Mouse (Mus musculus) subcutaneous adipose tissue, adult 2 months (tissue): ENCODE measurements around the gene Fam19a3. TPM values are rescaled to one million over a fixed set of nuclear protein-coding genes. Genes with fewer than 3 reads are reported as not detected.

ENCODE experiments used
- polyA plus RNA-seq: library from polyadenylated mRNA; depleted of rRNA; stranded (reverse); fragments of >200 nt; gene quantifications from 2 replicates; pipeline ENCODE4 v1.2.3, GENCODE M21; 2012; ENCODE audit warnings: low replicate concordance; rRNA removed

Gene Fam19a3
- 0.55 and 0.72 TPM in 2 replicates for polyA plus RNA-seq

GRCm38 (mm10) chr3:104781471-104781903 is at the start of gene Fam19a3:
Gene Fam19a3, minus strand, starts transcription at chr3:104781840.

GRCm38 (mm10) chr3:104817991-104818748 is 36.5 kb upstream of the Fam19a3 start, which contains the start of gene Mov10:
Gene Mov10, minus strand, starts transcription at chr3:104818563.

GRCm38 (mm10) chr3:104788075-104788474 is 6.4 kb upstream of the Fam19a3 start, which contains the start of gene Rhoc:
Gene Rhoc, plus strand, starts transcription at chr3:104788375.

GRCm38 (mm10) chr3:104780561-104781420 is 849 bp downstream of the Fam19a3 start, which contains the start of gene Ppm1j:
Gene Ppm1j, plus strand, starts transcription at chr3:104781056.

Other genes with a start within 250 kb of the Fam19a3 start
- gene Slc16a1, start 143.2 kb downstream of the Fam19a3 start, polyA plus RNA-seq, result 25.4 and 28.3 TPM in 2 replicates
- gene Ppm1j, start 784 bp downstream of the Fam19a3 start, polyA plus RNA-seq, result 6.8 and 7.6 TPM in 2 replicates
- 170 and 187 TPM in 2 replicates for gene Rhoc, start 6.5 kb upstream of the Fam19a3 start, polyA plus RNA-seq
- 17.9 and 28.2 TPM in 2 replicates for gene Mov10, start 36.7 kb upstream of the Fam19a3 start, polyA plus RNA-seq
- 7.3 and 7.9 TPM in 2 replicates for gene St7l, start 82.2 kb upstream of the Fam19a3 start, polyA plus RNA-seq
- gene Capza1, start 82.7 kb upstream of the Fam19a3 start, polyA plus RNA-seq, result 30.2 and 49.5 TPM in 2 replicates
- 4.3 and 11.1 TPM in 2 replicates for gene Wnt2b, start 180.1 kb upstream of the Fam19a3 start, polyA plus RNA-seq